Mouse (Mus musculus) WW6 (cell line): ENCODE data around the gene Zbtb32.

Source experiments
- DNase-seq: peaks from one replicate; pipeline ENCODE4 v3.0.0-alpha.2; 2013; ENCODE audit warnings: low read depth, low spot score

Zbtb32 gene

DNA sequence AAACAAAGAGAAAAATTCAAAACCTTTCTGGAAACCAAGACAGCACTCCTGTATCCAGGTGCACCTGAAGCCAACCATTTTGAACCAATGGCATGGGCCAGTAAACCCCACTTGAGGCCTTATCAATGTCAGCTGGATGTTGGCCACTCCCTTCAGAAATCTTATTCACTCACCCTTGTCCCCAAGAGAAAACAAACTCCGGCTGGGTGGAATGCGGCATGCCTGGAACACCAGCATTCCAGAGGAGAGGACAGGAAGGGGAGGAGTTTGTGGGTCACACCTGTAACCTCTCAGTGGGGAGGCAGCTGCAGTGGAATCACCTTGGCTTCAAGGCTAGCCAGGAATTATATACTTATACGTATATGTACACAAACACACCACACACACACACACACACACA is 3.9 kb upstream of the Zbtb32 start:
- DNase-seq = no peak

DNA sequence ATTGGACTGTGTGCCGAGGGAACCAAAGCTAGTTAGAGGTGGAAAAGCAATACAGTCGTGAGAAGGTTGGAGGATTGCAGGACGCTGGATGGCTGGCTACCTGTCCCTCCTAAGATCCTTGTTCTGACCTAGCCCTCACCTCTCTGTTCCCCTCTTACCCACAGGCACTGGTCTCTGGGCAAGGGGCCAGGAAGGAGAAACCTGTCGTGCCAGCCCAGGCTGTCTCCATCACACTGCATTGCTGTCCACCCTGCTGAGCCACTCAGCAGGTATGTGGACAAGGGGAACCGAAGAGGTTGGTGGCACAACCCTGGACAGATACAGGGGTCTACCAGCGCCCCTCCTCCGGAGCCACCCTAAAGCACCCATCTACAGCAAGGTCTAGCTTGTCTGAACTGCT is 1.9 kb upstream of the Zbtb32 start:
- DNase-seq = no peak

DNA sequence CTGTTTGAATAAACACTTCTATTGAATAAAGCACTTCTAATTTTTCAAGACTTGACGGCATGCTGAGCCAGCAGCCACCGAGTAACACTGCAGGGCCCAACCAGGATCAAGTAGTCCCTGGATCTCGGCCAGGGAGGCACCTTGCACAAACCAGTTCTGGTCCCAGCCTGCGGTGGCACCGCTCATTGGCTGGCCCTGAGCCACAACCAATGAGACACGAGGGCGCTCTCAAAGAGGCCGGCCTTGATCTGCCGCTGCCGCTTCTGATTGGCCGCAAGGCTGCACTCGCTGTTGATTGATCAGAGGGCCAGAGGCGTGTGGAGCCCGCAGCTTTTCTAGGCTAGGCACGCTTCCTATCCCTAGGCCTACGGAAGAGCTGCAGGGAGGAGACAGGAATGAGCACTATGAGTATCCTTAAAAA is 1.2 kb upstream of the Zbtb32 start:
- peak; percentile 89 for DNase-seq

DNA sequence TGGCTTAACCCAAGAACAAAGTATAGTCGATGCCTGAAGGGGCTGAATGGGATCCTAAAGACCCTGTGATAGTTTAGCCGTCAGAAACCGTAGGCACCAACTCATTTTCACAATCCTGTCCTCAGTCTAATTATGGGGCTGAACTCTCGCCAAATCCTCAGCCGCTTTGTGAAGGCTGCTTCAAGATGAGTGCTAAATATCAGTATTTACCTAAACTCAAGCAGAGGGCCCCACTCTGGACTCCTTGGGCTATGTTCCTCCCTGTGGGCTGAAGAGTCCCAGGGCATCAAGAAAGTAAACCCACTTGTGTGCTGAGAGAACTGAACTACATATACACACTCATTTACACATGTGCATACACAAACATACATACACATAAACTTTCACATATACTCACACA is 1.9 kb downstream of the Zbtb32 start:
- DNase-seq = no peak

DNA sequence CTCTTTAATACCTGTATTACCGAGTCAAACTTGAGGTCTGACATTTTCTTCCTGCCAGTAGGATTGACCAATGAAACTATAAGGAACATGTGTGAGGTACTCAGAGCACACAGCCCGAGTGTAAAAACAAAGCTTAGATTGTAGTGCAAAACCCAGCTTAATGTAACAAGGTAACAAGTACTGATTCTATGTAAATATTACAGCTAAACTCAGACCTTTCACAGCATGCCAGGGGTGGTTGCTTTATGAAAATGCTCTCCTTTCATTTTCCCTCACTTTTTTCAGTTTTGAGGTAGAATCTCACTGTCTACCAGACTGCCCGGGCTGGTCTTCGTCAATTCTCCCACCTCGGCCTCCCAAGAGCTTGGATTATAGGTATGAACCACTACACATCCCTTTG is 2.6 kb downstream of the Zbtb32 start:
- DNase-seq = no peak

DNA sequence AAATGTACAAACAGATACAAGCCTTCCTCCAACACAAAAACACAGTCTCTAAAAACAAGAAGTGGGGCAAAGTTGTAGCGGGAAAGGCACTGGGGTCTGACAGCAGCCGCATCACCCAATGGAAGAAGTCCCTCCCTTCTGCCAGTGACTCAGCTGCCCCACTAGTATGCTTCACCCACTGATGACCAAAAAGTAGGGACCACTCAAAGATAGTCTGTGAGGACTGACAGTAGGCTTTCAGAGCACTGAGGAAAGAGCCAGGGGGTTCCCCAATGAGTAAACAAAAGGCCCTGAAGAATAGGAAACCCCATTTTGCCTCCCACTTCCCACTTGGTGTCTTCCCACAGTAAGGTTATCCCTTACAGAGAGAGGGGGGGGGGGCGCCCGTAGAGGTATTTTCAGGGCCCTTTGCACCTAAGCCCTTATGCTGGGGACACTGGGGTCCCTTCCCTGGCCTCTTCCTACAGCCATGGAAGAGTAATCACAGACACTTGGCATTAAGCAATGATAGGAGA is 4.1 kb downstream of the Zbtb32 start:
- no peak for DNase-seq

DNA sequence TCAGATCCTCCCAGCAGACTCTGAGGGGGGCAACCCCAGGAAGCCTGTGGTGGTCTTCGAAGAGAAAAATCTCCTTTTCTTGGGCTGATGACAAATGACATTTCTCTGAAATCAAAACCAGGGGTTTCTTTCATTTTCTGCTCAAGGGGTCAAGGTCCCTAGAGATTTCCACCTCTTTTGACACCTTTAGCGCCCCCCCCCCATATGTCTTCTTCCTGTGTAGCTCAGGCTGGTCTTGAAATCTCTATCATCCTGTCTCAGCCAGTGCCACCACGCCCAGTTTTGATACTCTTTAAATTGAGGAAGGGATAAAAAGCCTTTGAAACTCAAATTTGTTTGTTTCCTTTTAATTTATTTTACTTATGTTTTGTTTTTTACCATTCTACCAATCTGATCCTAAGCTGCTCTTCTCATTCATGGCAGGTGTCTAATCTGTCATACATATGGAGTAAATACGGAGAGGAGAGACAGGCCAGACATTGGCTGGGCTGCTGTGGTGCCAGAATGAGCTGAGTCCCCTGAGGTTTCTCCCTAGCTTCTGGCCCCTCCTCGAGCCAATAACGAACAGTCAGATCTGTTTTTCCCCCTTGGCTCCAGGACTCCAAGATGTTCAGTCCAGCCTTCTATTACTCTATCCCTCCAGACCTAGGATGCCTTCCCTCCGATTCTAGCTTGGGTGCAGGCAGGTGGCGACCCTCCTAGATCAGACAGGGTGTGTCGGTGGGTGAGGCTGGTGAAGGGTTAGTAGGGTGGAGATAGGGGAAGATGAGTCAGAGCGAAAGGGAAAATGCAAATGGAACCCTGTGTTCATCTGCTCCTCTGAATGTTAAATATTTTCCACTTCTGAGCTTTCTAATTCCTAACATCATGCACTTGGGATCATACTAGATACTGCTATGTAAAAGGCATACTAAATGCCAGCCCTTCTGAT is 4.9 kb downstream of the Zbtb32 start:
- no peak for DNase-seq

DNA sequence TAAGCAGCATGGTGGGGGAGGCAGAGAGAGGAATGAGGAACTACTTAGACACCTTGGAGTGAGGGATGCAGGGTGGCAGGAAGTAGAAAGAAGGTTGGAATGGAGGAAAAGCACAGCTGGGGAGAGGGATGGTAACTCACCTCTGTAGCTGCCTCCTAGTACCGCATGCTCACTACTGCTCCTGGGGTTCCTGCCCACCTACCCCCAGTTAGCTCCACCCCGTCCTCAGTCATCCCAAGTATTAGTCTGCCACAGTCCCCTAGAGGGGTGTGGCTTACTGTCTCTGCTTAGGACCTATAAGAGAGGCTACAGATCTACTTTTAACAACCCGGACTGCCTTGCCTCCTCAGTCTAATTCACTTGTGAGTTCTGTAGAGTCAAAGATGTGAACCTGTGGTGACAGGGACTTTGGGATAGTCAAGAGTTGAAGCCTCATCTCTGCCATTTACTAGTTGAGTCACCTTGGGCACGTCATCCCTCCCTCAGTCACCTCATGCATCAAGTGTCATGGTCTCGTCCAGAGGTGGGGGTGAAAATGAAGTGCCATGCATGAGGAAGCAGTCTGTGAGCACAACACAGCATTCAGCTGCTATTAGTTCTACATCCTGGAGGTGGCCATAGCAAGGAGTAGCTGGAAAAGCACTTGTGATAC is 5.8 kb downstream of the Zbtb32 start:
- no peak for DNase-seq

DNA sequence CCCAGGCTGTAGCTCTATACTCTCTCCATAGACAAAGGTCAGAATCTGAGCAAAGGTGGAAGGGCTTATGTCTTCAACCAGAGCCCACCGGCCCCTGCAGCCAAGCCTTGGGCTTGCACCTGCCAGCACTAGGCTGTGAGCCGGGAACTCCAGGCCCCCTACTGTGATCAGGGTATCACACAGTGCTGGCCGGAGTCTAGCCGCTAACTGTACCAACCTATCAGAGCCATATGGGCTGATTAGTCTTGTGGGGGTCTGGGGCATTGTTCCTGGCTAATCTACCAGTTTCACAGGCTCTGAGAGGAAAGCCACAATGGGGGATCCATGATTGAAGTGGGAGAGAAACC is 7.1 kb downstream of the Zbtb32 start:
- no peak for DNase-seq

DNA sequence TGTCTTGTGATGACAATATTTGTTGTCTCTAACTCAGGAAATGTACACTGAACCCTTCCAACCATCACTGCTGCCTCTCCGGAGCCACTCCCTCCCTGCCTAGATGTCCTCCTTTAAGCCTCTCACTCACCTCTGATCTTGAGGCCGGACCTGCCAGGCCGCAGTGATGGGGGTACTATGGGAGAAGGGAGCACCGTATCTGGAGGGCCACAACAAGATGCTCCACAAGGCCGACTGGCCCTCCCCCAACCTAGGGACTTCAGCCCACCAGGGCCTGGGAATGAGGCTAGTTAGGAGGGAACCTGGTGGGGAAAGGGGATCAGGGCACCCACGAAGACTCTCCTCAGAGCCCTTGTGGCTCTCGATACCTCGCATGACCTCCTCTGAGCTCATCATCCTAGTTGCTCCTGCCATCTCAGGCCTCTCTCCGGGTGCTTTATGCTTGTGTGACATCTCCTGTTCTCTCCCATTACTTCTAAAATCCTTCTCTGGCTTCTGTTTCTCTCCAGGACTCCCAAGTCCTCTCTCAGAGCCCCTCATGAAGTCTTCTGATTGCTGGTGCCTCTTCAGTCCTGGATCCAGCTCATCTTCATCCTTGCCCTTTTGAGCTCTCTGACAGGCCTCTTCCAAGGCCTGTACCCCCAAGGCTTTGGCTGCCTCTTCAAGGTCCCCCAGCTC is 7.6 kb downstream of the Zbtb32 start:
- DNase-seq = no peak

DNA sequence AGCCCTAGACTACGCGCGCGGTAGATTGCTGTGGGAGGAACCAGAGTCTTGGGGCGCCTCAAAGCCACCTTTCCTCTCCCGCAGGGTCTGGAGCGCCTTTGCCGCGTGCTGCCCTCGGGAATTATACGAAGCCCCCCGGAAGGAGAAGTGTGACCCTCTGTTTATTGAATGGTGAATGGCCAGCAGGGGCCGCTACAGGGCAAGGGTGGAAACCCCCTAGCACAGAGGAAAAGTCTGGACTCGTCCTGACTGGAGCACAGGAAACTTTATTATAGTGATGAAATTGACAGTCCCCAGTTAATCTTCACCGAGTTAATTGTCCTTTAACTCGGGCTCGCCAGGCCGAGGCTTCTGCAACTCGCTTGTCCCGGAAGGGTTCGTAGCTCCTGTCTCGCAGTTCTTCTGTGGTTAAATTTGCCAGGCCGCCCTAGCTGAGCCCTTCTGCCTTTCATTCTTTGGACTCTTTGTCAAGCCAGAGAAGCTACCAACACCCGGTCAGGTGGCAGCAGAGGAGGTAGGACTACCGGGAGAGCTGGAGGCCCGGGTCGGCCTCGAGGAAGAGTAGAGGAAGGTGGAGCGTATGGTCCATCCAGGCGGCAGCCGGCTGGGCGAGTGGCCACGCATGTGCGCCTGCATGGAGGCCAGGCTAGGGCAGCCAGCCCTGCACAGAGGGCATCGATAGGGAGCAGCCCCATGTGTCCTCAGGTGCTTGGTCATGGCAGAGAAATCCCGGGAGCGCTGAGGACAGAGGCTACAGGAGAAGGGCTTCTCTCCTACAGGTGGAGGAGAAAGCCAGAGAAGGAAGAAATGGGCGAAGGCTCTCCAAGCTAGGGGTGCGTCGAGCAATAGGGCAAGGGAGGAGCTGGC is 9.0 kb downstream of the Zbtb32 start:
- DNase-seq = peak; percentile 57

DNA sequence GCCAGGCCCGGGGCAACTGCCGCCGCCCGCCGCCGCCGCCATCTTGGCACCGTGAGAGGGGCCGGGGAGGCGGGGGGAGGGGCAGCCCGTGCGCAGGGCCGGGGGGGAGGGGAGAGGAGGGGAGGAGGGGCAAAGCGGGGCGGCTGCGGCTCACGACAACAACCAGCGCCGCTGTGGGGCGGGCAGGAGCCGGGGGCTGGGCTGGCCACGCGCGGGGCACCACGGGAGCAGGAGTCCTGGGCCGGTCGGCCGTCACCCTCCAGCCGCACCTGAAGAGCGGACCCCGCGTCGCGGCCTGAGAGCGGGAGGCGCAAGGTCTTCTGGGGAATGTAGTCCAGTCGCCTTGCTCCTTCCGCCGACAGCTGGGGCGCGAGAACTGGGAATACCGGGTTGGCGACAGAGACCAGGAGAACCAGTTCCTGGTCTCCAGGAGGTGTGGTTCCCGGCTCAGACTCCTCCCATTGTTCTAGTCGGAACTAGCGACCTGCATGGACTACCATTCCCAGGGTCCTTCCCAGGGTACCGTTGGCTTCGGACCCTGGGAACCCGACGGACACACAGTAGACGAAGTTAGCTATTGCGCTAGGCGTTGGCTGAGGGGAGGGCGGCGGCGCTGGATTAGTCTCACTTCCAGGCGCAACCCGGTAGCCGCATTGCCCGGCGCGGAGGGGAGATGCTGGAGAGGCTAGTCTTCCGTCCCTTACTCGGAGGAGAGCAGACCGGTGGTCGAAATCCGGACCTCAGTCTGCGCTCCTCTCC is 9.9 kb downstream of the Zbtb32 start, which contains the start of gene Kmt2b:
Gene Kmt2b, minus strand, starts transcription at position 51 of the 759 bp plus-strand sequence.
- peak; percentile 98 for DNase-seq

DNA sequence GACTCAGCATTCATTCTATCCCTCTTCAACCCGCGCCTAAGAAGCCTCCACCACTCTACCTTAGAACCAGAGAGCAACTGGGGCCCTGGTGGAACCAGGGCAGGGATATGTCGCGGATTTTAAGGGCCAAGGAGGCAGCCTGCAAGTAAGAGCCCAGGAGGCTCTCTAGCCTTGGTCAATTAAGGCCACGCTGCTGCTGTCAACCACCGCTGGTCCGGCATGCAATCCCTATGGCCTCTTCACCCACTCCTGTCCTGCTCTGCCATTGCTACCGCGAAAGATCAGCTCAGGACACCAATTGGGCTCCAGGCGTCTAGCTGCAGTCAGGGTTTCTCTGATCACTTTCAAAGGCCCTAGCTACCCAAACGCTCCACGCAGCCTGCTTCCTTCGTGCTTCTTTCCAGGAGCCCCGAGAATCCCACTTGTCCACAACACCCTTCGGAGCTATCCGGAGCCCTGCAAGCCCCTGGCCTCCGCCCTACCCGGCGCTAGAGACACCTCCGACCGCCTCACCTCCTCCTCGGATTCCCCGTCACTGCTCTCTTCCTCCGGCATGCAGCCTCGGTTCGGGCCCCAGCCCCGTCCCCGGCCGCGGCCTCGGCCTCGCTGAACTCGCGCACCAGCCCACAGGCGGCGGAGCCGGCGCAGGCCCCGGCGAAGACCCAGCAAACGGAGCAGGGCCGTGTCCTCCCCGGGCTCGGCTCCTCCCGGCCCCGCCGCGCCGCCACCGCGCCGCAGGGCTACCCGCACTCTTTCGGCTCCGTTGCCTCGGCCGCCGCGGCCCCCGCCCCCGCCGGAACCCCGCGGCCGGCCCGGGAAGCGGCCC is 10.7 kb downstream of the Zbtb32 start:
- no peak for DNase-seq

DNA sequence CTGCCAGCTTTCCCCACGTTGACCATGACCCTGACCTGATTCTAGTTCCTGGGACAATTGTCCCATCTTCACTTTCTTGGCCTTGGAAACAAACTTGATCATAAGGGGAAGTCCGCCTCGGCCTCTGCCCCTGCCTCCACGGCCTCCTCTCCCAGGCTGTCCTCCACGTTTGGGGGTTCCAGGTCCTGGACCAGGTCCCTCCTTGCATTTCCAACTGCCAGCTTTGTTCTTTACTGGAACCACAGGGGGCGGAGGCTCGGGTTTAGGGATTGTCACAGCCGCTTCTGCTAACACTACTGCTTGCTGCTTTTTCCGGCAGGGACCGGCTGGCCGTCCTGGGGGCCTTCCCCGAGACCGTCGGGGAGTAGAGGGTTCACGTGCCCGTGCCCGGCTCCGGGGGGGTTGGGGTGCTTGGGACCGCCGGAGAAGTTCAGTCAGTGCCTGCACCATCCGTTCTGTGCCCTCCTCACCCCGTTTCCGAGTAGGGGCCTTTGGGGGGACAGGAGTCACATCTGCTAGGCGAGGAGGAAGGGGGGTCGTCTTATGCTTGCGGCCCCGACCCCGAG is 12.2 kb downstream of the Zbtb32 start:
- no peak for DNase-seq

DNA sequence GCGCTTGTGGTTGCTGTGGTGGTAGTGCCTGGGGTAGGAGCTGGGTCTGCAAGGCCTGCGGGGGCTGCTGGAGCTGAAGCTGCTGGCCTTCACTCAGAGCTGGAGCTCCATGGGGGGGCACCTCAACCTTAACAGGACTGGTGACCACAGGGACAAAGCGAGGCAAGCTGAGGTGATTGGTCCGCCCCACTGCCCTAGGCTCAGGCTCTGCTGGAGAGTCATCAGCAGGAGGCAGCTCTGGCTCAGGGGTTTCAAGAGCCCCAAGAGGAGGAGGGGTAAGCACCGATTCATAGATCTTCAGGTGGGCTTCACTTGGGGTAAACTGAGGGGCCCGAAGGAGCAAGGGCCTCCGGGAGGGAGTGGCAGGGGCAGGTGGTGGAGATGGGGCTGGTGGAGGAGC is 13.5 kb downstream of the Zbtb32 start:
- no peak for DNase-seq

DNA sequence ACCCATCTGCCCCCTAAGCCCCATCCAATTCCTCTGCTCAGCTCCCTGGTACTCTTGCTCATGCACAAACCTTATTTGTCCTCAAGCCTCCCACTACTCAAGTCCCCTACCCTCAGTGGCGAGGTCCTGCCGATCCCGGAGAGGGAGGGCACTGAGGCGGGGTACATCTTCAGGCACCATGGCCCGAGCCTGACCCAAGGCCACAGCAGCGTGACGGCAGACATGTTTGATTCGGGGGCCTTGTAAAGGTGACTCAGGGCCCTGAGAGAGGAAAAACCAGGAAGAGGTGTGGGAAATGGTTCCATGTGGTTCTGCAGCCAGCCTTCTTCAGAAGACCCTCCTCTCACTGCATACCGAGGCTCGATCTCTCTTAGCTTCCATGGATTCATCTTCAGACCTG is 14.4 kb downstream of the Zbtb32 start:
- DNase-seq = no peak

DNA sequence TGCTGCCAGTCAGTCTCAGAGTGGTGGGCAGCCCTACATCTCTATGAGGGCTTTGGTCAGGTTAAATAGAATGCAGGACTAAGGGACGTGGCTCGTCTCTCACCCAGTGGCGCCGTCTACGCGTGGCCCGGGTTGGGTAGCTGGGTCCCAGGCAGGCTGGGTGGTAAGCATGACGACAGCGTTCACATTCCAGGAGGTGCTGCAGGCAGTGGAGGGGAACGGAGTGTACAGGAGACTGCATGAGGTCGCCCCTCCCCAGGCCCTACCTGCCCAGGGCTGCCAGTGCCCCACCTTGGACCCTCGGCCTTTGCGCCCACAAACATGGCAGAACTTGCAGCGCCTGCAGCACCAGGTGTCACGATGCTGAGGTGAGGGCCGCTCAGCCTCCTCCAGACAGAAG is 17.2 kb downstream of the Zbtb32 start:
- DNase-seq = no peak

DNA sequence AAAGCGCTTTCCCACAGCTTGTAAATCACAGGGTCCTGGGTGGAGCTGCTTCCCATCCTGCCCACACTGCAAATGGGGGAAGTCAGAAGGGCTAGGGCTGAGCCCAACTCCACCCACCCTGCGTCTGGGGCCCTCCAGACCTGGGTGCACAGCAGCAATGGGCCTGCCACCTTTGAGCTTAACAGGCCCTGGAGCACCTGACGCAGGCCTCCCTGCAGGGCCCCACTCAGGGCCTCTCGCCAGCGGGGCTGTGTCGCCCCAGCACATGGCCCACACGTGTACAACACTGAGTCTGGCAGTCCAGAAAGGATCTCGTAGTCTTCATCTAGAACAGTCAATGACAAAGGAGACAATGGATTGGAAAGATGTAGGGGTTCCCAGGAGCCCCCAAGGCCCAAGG is 18.8 kb downstream of the Zbtb32 start:
- no peak for DNase-seq

DNA sequence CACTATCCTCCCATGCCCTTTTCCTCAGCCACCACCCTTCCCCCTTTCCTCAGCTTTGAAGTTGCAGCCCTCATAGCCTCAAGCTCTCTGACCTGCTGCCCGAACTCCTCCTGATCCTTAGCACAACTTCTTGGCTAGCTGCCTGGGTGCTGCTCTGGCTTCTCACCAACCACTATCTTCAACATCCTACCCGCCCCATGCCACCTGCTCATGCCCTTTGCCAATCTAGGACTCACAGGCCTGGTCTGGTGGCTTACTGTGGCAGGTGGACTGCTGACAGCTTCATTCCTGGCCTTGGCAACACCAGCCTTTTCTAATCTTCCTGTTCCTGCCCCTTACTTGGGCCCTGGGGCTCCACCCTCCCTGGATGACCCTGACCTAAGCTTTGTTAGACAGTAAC is 25.7 kb downstream of the Zbtb32 start:
- DNase-seq = no peak
